Mouse (Mus musculus) yolk sac, embryonic 10.5 days (tissue): Measurements from ENCODE around the gene Ifitm3.

Source experiments
- DNase-seq: peaks from one replicate; pipeline ENCODE4 v3.0.0-alpha.2; 2017; ENCODE audit warnings: low spot score

Gene Ifitm3

GRCm38 (mm10) chr7:140962733-140963132 lies 47.8 kb downstream of the Ifitm3 start:
- no peak for DNase-seq

GRCm38 (mm10) chr7:140961416-140961815 lies 49.2 kb downstream of the Ifitm3 start:
- DNase-seq = no peak

- DNase-seq = no peak
Observed at GRCm38 (mm10) chr7:140960026-140960425, 50.5 kb downstream of the Ifitm3 start.
